8 mouse cellular contexts compared by ENCODE assay signal in the genomic region with DNA sequence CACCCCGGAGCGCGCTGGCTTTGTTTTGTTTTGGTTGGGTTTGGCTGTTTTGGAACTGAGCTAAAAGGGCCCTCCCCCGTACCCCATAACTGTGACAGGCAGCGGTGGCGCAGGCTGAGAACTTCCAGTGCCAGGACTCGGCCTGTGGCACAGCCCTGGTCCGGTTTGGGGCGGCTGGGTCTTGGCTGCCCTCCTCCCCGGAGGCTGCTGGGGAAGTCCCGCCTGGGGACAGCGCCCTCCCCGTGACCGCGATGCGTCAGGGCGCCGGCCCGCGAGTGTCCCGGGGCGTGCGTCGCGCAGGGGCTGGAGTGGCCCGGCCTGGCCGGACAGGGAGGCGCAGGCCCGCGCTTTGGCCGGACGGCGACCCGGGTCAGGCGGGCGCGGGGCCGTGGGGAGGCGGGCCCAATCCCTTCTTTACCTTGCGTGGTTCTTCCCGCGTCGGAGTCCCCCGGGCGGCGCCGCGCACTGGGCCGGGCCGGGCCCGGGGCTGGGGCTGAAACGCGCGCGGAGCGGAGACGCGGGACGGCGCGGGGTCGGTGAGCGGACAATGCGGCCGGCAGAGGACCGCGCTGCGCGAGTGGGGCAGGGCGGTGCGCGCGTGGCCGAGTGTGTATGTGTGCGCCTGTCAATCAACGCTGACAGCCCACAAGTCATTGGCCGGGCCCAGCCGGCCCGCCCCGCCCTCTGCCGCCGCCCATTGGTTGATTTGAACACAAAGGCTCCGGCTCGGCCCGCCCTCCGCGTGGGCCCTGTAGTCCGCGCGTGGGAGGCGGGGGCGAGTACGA. TPM values are rescaled to one million over a fixed set of nuclear protein-coding genes. Genes with fewer than 3 reads are reported as not detected.
DNase-seq lines count a peak whose midpoint lies in the region; ATAC-seq and TF ChIP-seq lines count a peak whose summit lies in the region.

A gene (minus strand): TSS at position 616 of the 785 bp plus-strand sequence.

- in situ Hi-C loops in Patski (cut with MboI; ENCODE audit: low pct_unique_long_range_greater_than_20kb), result loop anchor here (10.0 kb wide), 1 partner anchor 343 kb away; no protein-coding TSS in a partner anchor

- ATAC-seq in Patski, result peak; percentile 91
- peak; percentile 94 for ATAC-seq in hindbrain, embryonic 14.5 days (ENCODE audit: low FRiP score)

- POLR2A ChIA-PET in Patski (lab: Charles Lee), result interaction anchor here (1.2 kb wide), 1 partner anchor 60 kb away, joined by 3 read pairs; no protein-coding TSS in a partner anchor

- no peaks in the 10 kb centered on the region for H3K9me3 ChIP-seq in hindbrain, embryonic 14.5 days (ENCODE audit: control insufficient read depth, low read length)

- no peaks in the 10 kb centered on the region for H3K27me3 ChIP-seq in Patski
- no peaks in the 10 kb centered on the region for H3K27me3 ChIP-seq in hindbrain, embryonic 14.5 days (ENCODE audit: control insufficient read depth, insufficient read depth, low read length)

- H3K4me1 ChIP-seq in hindbrain, embryonic 14.5 days (replicated peaks; ENCODE audit: control insufficient read depth, insufficient read depth, low read length), result peaks cover 19% of the 10 kb centered on the region

- H3K9ac ChIP-seq in hindbrain, embryonic 14.5 days, result peak within 1 kb of the TSS; percentile 92

- CTCF ChIA-PET in Patski (lab: Charles Lee), result interaction anchor here (1.4 kb wide), 1 partner anchor 11 kb away, joined by 5 read pairs; no protein-coding TSS in a partner anchor

- H3K4me2 ChIP-seq in hindbrain, embryonic 14.5 days (replicated peaks), result peak within 1 kb of the TSS; percentile 74

- peak within 1 kb of the TSS; percentile 92 for H3K4me3 ChIP-seq in hindbrain, embryonic 14.5 days (replicated peaks; ENCODE audit: low read length)

- peak within 1 kb of the TSS; percentile 70 for H3K27ac ChIP-seq in hindbrain, embryonic 14.5 days

- TF ChIP-seq CTCF in Patski (IDR thresholded peaks at IDR 0.05), result no peak

- WGBS in hindbrain, embryonic 14.5 days, result under 1% methylated on average over 75 of the region's 93 CpGs

- peaks cover 26% of the 10 kb centered on the region for H3K36me3 ChIP-seq in hindbrain, embryonic 14.5 days (replicated peaks; ENCODE audit: control insufficient read depth, insufficient read depth)

- no peak for DNase-seq in Patski (ENCODE audit: low read depth, low spot score)
- peak; percentile 96 to 98 for DNase-seq in cerebellum, postnatal 14 days
- DNase-seq in frontal cortex, postnatal 25 days (ENCODE audit: low spot score in 2 of 2), result peak; percentile 85 to 90
- DNase-seq in hindbrain, embryonic 14.5 days (ENCODE audit: low spot score), result peak; percentile 90
- peak; percentile 89 for DNase-seq in left cerebral cortex, adult 11 months (ENCODE audit: low spot score)
- peak; percentile 94 to 95 for DNase-seq in lung, postnatal 4 days
- DNase-seq in retina, postnatal 7 days (ENCODE audit: low read depth, low spot score), result peak; percentile 83
- DNase-seq in urinary bladder, adult 2 months (ENCODE audit: low spot score), result peak; percentile 82

RNA-seq across cellular contexts. Expression of the gene that starts here (rescaled TPM):
- 69.6 TPM for polyA plus RNA-seq in Patski (2021)
- polyA plus RNA-seq in hindbrain, embryonic 14.5 days (2014; fragmentation: Nextera tagmentation; extraction: Ambion mirVana), result 5.9 and 6.7 TPM in 2 replicates
- 57.9 and 83.3 TPM in 2 replicates for polyA plus RNA-seq in urinary bladder, adult 2 months (2012; rRNA removed)
